In genomic region chr19:56436380-56436779, GRCm38 (mm10) we compare ENCODE assay signal across 22 mouse cellular contexts. TPM values are rescaled to one million over a fixed set of nuclear protein-coding genes. Genes with fewer than 3 reads are reported as not detected.
DNase-seq lines count a peak whose midpoint lies in the region; ATAC-seq lines count a peak whose summit lies in the region.
"Had no signal": no experiment of that assay in that cellular context is flagged by ENCODE, and none has a peak within 500 bp of the region (broad histone marks: within the 10 kb centered on the region; RNA-seq: fewer than 3 reads in every experiment).

No protein-coding gene starts in this region.

- peak; percentile 76 for DNase-seq in heart, adult 11 months
- DNase-seq in heart, embryonic 10.5 days (ENCODE audit: low spot score), result no peak
- DNase-seq in cerebellum, adult 18-20 months, result peak; percentile 42 to 44
- peak; percentile 32 for DNase-seq in cerebellum, adult 9-10 months
- peak; percentile 44 for DNase-seq in gonadal fat pad, adult 2 months (ENCODE audit: low read depth)
- DNase-seq in frontal cortex, postnatal 25 days (ENCODE audit: low spot score in 2 of 2), result no peak
- DNase-seq: adrenal gland, postnatal 25 days; heart, adult 18-20 months; heart, postnatal 36 days; kidney, postnatal 4 days; lung, adult 2 months; right cerebral cortex, postnatal 25 days had no signal

- peaks cover 12% of the 10 kb centered on the region; the same call in 1 of the 2 replicates for H3K4me1 ChIP-seq in heart, embryonic 10.5 days
- H3K4me1 ChIP-seq: hindbrain, embryonic 15.5 days; megakaryocyte, embryonic 14.5 days had no signal

- no peak overlapping the region for H3K27ac ChIP-seq in heart, embryonic 10.5 days
- H3K27ac ChIP-seq: forebrain, embryonic 10.5 days; hindbrain, embryonic 15.5 days; intestine, embryonic 15.5 days; stomach, postnatal 0 days had no signal

- WGBS in heart, embryonic 10.5 days, result 80% methylated on average over 13 of the region's 13 CpGs

- ATAC-seq in CD4-positive, CD25-positive, alpha-beta regulatory T cell, adult 4 months, result no peak
- ATAC-seq: intestine, embryonic 15.5 days; liver, embryonic 12.5 days had no signal

- H3K36me3 ChIP-seq in heart, embryonic 10.5 days, result peaks cover 46% of the 10 kb centered on the region
- H3K36me3 ChIP-seq: hindbrain, embryonic 15.5 days had no signal

- H3K27me3 ChIP-seq in heart, embryonic 10.5 days (ENCODE audit: insufficient read depth, poor library complexity, severe bottlenecking), result no peaks in the 10 kb centered on the region
- H3K27me3 ChIP-seq: hindbrain, embryonic 15.5 days; intestine, embryonic 15.5 days; liver, embryonic 12.5 days; megakaryocyte, embryonic 14.5 days had no signal

- no peaks in the 10 kb centered on the region for H3K9me3 ChIP-seq in heart, embryonic 10.5 days
- H3K9me3 ChIP-seq: forebrain, embryonic 10.5 days; hindbrain, embryonic 15.5 days; intestine, embryonic 15.5 days; liver, embryonic 12.5 days; megakaryocyte, embryonic 14.5 days had no signal

- no peak overlapping the region for H3K4me3 ChIP-seq in heart, embryonic 10.5 days
- H3K4me3 ChIP-seq: forebrain, embryonic 10.5 days; hindbrain, embryonic 15.5 days; intestine, embryonic 15.5 days; liver, embryonic 12.5 days; megakaryocyte, embryonic 14.5 days had no signal

RNA-seq across cellular contexts. Expression of gene Plekhs1, which starts 25.1 kb away (rescaled TPM):
- polyA plus RNA-seq in heart, embryonic 10.5 days (2016; fragmentation: Nextera tagmentation; extraction: Ambion mirVana), result not detected in 2 replicates
- polyA plus RNA-seq in gonadal fat pad, adult 2 months (2012; rRNA removed), result 5.7 and 6.5 TPM in 2 replicates
- under 1 TPM in 1 of 2 experiments, not detected in 1; 0.13 TPM for polyA plus RNA-seq in CD4-positive, CD25-positive, alpha-beta regulatory T cell, adult 4 months (2017; shearing (Covaris generic))
- polyA plus RNA-seq: C2C12; heart, embryonic 14.5 days; limb, embryonic 11.5 days; liver, embryonic 12.5 days had no signal

RNA-seq across cellular contexts. Expression of gene Casp7, which starts 39.5 kb away (rescaled TPM):
- polyA plus RNA-seq in heart, embryonic 10.5 days (2016; fragmentation: Nextera tagmentation; extraction: Ambion mirVana), result 25.1 and 31.6 TPM in 2 replicates
- 16.6 and 17.7 TPM in 2 replicates for polyA plus RNA-seq in gonadal fat pad, adult 2 months (2012; rRNA removed)
- polyA plus RNA-seq in CD4-positive, CD25-positive, alpha-beta regulatory T cell, adult 4 months (2017; shearing (Covaris generic)), result 10 to 100 TPM; 32.7 to 45.4 TPM

RNA-seq across cellular contexts. Expression of gene Nrap, which starts 46.5 kb away (rescaled TPM):
- 3.4 and 11.9 TPM in 2 replicates for polyA plus RNA-seq in heart, embryonic 10.5 days (2016; fragmentation: Nextera tagmentation; extraction: Ambion mirVana)
- 0.66 and 1.1 TPM in 2 replicates for polyA plus RNA-seq in gonadal fat pad, adult 2 months (2012; rRNA removed)
- under 1 TPM in 1 of 2 experiments, not detected in 1; 0.15 TPM for polyA plus RNA-seq in CD4-positive, CD25-positive, alpha-beta regulatory T cell, adult 4 months (2017; shearing (Covaris generic))

Comparison
In these comparisons a context has a peak if more than half of its experiments do, and no peak if none do; other contexts are left out.
1. DNase-seq: peak in heart, adult 11 months (single experiment), cerebellum, adult 18-20 months (2 of 2), cerebellum, adult 9-10 months (single experiment) and gonadal fat pad, adult 2 months (single experiment); none in heart, embryonic 10.5 days (single experiment) and frontal cortex, postnatal 25 days (0 of 2).